Mouse (Mus musculus): ENCODE data around the gene Batf3.

The Batf3 gene

DNA sequence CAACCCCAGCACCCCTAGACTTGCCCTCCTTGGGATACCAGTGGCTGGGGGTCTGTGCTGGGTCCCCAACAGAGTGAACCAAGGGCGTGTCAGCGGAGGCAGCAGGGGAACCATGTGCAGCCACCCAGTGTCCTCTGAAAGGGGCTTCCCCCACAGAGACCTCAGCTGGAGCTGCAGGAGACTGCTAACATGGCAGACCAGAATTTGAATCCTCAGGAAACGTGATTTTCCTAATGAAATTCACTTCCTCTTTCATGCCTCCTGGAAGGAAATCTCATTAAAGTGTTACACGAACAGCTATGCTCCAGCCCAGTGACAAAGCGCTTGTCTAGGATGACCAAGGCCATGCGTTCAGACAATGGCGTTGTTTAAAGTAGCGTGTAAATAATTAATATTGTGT, 10.7 kb upstream of the Batf3 start:
- no peak for DNase-seq (ENCODE audit: low read depth)

DNA sequence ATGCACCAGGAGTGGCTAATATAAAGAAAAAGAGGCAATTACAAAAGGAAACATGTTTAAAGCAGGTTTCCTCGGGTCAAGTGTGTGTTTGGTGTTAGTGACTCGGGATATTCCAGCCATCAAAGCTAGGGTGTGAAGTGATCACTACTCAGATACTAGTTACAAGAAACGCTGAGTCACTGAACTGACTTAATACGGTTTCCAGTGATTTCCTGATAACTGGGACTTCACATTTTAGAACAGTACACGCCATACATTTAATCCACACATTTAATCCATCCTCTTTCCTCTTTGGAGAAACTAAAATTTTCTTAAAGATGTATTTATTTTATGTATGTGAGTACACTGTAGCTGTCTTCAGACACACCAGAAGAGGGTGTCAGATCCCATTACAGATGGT, 9.7 kb upstream of the Batf3 start:
- DNase-seq (ENCODE audit: low read depth): no peak

DNA sequence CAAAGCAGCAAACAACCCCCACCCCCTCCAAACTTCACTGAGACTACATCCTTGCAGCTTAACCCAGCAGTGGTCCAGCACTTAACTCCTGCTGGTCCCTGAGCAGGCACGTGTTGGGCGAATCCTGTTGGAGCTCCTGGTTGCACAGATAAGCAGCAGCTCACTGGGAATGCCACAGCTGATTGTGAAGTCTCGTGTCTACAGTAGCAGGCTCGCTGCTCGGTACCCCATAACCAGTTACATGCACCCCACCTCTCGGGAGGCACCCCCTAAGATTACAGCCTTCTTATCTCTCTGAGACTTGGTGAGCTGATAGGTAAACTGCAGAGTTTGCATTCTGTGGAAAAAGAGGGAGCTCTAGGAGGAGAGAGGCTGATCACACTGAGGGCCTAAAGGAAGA, 8.3 kb upstream of the Batf3 start:
- DNase-seq (ENCODE audit: low read depth): no peak

DNA sequence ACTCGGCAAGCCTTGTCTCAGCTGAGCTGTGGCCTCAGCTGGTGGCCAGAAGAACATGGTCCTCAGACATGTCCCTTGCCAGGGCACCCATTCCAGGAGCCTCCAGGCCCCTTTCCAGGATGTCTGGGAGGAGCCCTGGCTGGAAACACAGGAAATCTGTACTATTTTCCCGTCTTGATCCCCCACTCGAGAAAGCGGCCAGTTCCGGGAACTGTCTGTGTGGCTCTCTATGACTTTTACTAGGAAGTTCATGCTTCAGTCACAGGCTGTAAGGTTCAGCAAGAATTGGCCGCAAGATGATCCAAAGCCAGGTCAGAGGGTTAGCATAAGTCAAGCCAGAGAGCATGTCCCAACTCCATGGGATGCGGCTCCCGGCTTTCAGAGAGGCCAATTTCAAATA, 5.6 kb upstream of the Batf3 start:
- DNase-seq (ENCODE audit: low read depth): no peak

DNA sequence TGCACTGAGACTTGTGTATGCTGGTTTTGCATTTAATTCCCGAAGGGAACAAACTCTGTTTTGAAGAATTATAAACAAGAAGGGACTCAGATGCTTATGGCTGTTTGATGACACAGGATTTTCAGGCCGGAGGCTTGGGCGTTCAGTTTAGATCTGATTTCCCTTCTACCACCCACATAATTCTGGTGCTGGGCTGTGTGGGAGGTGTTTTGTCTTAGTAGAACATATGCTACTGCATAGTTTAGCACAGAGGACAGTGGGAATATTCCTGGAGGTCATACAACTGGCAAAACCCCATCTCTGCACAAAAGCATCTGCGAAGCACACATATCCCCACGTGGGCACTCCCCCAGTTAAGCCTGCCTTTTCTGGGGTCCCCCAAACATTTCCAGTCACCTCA, 4.1 kb upstream of the Batf3 start:
- no peak for DNase-seq (ENCODE audit: low read depth)

- DNase-seq (ENCODE audit: low read depth): no peak
These were observed 2.6 kb upstream of the Batf3 start for GRCm38 (mm10) chr1:191095019-191095418.

DNA sequence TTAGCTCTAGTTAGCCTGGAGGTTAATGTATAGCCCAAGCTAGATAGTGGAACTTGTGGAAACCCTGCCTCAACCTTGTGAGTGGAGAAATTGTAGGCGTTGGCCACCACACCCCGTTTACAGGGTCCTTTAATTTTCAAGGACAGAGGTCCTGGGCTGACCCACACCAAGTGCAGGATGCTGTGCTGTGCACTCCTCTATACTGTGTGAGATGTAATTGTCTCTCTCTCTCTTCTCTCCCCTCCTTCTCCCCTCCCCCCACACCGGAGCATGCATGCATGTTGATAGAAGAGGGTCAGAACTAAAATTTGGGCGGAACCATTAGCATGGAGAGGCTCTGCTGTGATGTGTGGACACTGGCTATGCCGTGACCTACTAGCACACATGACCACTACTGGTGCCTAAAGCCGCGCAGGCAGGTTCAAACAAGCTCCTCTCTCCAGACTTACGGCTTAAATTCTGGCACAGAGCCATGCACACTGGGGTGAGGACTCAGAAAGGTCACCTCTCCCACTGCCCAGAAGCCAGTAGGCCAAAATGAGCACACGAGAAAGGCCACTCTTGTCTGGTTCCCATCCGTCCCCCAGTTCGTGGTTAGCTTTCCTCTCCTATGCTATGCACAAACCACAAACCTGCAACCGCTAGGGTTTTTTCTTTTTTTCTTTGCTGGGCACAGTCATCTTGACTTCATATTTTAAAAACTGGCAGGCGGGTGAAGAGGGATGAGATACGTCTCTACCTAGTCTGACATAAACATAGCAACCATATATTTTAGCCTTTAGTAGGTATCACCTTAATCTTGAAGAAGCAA, 571 bp upstream of the Batf3 start:
- DNase-seq (ENCODE audit: low read depth): no peak

DNA sequence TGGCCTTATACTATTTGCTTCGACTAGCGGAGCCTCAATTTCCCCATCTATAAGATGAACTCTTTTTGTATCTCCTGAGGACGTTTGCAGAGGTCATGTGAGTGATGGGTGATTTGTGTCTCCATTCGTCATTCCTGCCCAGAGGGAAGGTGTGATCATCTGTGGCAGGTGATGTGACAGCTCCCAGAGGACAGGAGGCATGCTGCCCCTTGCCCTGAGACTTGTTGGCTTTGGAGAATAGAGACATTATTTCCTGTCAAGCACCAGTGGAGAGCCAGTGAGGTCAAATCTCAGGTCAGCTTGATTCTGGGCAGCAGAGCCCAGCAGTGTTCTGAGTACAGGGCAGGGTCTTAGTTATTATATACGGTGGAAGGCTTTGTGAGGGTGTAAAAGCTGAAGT, 1.5 kb downstream of the Batf3 start:
- no peak for DNase-seq (ENCODE audit: low read depth)

DNA sequence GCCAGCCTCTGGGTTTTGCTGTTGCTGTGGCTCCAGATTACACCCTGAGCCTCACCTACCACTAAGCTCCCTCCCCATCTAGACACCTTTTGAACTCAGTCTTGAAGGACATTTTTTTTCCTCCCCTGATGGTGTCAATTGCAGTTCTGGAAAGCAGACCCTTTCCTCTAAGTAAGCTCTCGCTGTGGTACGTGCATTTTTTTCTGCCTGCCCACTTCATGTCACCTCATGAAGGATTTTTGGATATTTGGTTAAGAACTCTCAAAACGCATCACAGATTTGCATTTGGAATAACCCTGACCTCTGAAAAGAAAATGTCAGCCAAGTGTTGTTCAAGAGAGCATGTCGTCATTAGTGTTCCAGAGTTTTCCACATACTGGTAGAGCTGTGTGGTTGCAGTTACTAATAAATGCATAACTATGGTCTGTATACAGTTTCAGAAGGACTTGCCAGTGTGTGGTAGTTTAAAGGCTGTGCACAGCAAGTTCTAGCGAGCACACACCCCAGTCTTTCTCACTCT, 2.2 kb downstream of the Batf3 start:
- DNase-seq (ENCODE audit: low read depth): no peak

DNA sequence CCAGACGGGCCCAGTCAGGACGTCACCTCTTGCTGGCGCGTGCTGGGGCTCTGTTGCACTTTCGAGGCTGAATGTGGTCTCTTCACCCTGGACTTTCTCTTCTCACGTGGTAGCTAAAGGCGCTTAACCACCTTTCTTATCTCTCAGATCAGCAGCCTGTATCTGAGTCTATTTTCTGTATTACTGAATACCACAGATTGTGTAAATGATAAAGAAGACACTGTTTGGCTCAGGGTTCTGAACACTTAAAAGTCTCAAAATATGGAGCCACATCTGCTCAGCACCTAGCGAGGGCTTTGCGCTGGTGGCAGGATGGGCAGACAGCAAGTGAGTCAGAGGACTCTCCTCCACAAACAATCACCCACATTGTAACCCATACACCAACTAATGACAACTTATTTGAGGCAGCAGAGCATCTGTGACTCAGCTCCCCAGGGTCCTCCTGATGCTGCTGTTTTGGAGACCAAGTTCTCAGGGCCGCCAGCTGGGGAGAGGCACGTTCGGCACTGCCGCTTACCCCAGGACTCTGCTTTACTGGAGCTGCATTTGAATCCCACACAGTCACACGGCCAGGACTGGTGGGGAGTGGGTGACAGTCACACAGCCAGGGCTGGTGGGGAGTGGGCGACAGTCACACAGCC, 5.2 kb downstream of the Batf3 start:
- no peak for DNase-seq (ENCODE audit: low read depth)

GRCm38 (mm10) chr1:191105246-191105645, 7.6 kb downstream of the Batf3 start:
- DNase-seq (ENCODE audit: low read depth): no peak

DNA sequence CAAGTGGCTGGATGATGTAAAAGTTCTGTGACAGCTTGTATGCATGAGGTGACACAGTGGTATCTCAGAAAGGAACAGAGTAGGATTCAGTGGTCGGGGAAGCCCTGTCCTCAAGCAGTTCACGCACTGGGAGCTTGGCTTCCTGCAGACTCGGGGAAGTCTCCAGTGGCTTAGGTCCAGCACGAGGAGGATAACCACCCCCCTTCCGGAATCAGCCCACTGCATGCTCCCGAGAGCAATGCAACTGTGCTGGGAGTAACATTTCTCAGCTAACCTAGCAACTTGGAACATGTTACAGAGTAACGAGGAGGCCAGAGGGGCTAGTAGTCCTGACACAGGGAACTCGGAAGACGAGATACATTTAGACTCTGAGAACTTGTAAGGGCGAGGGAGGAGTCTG, 9.7 kb downstream of the Batf3 start:
- DNase-seq (ENCODE audit: low read depth): no peak

- DNase-seq (ENCODE audit: low read depth): no peak
These were observed 12.3 kb downstream of the Batf3 start for GRCm38 (mm10) chr1:191109907-191110306.

DNA sequence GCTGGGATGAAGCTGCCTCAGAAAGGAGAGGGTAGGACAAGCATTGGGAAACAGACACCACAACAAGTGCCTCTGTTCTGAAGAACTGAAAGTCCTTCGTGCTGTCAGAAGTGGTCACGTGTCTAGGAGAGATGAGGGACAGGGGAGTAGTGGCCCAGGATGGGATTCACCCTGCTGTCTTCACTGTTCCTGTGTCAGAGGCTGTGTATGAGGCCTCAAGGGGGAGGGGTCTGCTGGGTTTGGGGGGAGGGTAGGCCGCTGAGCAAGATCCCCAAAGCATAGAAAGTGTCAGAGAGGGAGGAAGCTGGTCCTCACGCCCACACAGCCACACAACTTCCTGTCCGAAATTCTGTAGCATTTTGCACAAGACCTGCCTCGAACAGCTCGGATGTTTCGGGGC, 13.5 kb downstream of the Batf3 start:
- DNase-seq (ENCODE audit: low read depth): no peak

DNA sequence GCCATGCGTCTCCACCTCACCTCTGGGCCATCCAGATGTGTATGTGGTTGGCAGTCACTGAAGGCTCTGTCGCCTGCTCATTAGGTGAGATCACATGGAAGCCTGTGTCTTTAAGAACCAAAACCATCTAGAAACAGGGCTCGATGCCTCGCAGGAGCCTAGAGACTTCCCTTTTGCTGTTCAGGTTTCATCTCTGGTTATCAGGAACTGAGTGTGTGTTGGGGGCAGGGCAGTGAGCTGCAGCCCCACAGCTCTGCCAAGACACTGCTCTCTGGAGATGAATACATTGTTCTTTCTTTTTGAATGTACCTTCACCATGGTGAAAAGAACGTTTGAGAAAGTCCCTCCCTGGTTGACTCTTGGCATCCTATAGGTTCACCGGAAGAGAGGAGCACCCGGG, 17.2 kb downstream of the Batf3 start:
- no peak for DNase-seq (ENCODE audit: low read depth)

DNA sequence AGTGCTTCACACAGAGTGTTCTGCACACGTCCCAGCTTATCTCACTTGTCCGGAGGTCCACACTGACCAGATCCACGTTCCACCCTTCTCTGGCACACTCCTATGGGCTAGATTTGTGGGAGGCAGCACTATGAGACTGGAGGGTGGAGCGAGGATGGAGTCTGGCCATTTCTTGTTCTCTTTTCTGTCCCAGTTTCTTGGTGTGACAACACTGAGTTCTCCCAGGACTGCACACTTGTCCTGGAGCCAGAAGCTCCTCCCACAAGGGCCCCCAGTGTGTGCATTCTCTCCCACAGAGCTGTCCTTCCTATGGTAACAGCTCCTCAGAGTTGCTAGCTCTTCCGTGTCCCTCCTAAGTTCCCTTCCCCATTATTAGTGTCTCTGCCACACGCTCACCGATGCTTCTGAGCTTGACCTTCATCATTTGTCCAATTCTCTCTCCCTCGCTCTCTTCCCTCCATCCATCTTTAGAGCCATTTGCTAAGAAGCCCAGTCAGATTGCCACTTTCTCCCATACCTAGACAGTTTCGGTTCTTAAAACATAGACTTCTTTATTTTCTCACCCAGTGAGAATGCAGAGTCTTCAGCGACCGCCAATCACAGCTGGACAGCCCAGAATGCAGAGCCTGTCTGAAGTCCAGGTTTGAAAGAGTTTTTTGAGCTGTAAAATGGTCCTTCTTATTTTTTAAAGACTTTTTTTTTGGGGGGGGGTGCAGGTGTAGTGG, 18.0 kb downstream of the Batf3 start:
- no peak for DNase-seq (ENCODE audit: low read depth)

- no peak for DNase-seq (ENCODE audit: low read depth)
These were observed 25.1 kb downstream of the Batf3 start for GRCm38 (mm10) chr1:191122744-191123143.

- DNase-seq (ENCODE audit: low read depth): no peak
These were observed 26.0 kb downstream of the Batf3 start for GRCm38 (mm10) chr1:191123696-191124095.

GRCm38 (mm10) chr1:191124288-191124687, 26.6 kb downstream of the Batf3 start:
- no peak for DNase-seq (ENCODE audit: low read depth)

DNA sequence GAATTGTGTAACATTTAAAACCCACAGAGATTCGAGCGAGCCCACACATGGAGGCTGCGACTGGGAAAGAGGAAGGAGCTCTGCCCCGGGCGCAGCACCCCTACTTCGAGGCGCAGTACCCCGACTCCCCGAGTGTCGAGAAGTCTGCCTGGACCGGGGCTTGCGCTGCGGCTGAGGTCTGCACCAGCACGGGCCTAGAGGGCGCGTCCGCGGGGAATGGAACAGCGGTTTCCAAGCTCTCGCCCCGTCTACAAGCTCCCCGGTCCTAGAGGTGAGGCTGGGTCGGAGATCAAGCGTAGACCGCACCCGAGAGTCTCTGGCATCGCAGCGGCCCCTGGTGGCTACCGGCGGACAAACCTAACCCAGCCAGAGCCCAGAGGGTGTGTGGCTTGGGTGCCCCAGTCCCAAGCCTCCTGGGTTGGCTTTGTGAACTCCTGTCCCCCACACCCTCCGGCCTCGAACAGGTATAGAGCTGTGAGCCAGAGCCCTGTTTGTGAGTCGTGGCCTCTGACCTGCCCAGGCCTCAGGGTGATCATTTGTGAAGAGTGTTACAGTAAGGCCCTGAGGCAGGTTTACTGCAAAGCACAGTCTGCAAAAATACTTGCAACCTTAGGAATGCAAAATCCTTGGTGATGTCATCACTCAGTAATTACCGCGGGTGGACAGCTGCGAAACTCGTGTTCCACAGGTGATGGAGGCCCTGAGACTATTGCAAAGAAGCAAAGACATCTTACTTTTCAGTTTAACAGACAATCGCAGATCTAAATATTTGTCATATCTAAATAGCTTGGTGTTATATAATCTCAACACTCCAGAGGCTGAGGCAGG, 28.4 kb downstream of the Batf3 start:
- DNase-seq (ENCODE audit: low read depth): no peak

DNA sequence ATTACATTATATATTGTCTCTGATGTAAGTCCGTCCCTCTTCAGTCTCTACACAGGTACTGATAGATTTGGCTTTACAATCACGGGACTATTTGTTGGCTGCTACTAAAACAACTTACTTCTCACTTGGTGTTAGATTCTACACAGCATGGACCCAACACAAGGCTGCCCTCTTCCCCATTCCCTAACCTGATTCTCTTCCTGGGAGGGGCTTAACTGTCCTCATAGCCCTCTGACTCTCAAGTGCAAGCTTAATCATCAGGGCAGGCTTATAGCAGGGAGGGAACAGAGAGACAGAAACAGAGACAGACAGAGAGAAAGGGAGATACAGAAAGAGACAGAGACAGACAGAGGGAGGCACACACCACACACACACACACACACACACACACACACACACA, 34.0 kb downstream of the Batf3 start:
- DNase-seq (ENCODE audit: low read depth): no peak

GRCm38 (mm10) chr1:191132240-191132639, 34.6 kb downstream of the Batf3 start:
- no peak for DNase-seq (ENCODE audit: low read depth)
